Mouse (Mus musculus) megakaryocyte-erythroid progenitor cell, adult 5-6 weeks (primary cell): Measurements from ENCODE around the gene Lrrc29. TPM values are rescaled to one million over a fixed set of nuclear protein-coding genes. Genes with fewer than 3 reads are reported as not detected.
"Not testable (repeated sequence)": the region's sequence is repeated elsewhere in the genome, so short reads cannot be mapped to it uniquely, and the experiment has no call there.

ENCODE experiments used
- ATAC-seq: replicated peaks from 2 replicates; pipeline ENCODE4 v1.8.0; 2016; ENCODE audit warnings: mild to moderate bottlenecking, inconsistent platforms; ENCODE audit not compliant: severe bottlenecking, poor library complexity, low FRiP score, low TSS enrichment
- total RNA-seq, 2 experiments: library from RNA; stranded (forward) in 1 of 2; stranded (reverse) in 1 of 2; fragments of 200-1000, 215-1000 nt in 1 of 2; fragments of >200 nt in 1 of 2; fragmentation: Nextera tagmentation in 1 of 2; gene quantifications; 2 replicates each; pipeline ENCODE4 v1.2.3; 2014 to 2017

The Lrrc29 gene
- total RNA-seq, 2 experiments from 2014 or later = 4.8 to 8.3 TPM

DNA sequence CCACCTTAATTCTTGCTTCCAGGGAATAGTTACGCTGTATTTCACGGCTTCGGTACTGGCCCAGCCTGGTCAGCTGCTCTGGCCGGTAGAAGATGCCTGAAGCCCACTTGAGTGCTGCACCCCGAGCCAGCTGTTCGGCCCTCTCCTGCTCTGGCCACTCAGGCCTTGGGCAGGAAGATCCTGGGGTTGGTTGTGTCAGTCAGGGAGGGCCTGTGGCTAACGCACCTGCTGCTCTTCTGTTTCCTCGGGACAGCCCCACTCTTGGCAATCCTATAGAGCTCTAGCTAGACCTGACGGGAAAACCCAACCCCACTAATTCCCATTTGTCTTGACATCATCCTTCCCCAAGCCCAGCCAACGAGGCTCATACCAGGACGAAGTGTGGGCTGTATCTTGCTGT, 30.8 kb downstream of the Lrrc29 start:
- no peak for ATAC-seq

DNA sequence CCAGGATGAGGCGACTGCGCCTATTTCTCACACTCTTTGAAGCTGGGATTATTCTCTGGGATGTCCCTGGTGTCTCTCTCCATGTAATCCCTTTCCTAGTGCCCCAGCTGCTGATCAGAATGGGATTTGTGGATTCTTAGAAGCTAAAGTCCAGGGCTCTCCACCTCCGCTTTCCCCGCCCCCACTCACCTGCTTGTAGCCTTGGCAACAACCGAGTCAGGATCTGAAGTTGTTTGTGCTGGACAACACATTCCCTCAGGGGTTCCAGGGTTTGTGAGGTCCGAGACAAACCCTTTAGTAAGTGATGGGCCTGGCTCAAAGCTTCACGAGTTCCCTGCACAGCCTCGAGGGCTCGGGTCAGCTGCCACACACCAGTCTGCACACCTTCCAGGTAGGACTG, 31.3 kb downstream of the Lrrc29 start:
- ATAC-seq = no peak

- no peak for ATAC-seq
These were observed 32.7 kb downstream of the Lrrc29 start for GRCm38 (mm10) chr8:105293405-105293804.

DNA sequence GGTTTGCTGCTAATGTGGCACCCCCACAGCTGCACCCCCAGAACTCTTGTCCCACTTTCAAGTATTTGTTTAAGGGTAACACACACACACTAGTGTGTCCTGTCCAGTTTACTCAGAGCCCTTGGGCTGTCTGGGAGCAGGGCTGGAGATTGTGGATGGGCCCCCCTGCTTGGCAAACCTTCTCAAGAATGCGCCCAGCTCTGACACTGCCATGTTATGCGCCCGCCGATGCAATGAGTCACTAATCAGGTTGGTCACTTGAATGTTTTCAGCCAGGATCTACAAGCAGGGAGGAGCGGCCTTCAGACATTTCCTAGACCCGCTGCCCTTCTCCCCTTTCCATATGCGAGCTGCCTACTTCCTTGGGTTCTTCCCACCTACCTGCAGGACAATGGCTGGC, 33.6 kb downstream of the Lrrc29 start:
- no peak for ATAC-seq

DNA sequence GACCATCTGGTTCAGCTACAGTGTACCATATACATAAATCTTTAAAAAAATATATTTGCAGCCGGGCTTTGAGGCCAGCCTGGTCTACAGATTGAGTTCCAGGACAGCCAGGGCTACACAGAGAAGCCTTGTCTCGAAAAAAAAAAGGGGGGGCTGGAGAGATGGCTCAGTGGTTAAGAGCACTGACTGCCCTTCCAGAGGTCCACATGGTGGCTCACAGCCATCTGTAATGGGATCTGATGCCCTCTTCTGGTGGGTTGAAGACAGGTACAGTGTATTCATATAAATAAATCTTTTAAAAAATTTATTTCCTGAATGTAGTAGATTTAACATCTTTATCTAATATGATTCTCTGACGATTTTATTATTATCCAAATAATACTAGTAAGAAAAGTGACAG, 34.3 kb downstream of the Lrrc29 start:
- not testable (repeated sequence) for ATAC-seq

DNA sequence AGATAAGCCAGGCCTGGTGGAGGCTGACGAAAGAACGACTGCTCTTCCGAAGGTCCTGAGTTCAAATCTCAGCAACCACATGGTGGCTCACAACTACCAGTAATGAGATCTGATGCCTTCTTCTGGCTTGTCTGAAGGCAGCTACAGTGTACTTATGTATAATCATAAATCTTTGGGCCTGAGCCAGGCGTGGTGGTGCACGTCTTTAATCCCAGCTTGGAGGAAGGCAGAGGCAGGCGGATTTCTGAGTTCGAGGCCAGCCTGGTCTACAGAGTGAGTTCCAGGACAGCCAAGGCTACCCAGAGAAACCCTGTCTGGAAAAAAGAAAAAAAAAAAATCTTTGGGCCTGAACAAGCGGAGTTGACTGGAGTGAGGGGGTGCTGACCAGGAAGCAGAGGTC, 34.7 kb downstream of the Lrrc29 start:
- not testable (repeated sequence) for ATAC-seq

DNA sequence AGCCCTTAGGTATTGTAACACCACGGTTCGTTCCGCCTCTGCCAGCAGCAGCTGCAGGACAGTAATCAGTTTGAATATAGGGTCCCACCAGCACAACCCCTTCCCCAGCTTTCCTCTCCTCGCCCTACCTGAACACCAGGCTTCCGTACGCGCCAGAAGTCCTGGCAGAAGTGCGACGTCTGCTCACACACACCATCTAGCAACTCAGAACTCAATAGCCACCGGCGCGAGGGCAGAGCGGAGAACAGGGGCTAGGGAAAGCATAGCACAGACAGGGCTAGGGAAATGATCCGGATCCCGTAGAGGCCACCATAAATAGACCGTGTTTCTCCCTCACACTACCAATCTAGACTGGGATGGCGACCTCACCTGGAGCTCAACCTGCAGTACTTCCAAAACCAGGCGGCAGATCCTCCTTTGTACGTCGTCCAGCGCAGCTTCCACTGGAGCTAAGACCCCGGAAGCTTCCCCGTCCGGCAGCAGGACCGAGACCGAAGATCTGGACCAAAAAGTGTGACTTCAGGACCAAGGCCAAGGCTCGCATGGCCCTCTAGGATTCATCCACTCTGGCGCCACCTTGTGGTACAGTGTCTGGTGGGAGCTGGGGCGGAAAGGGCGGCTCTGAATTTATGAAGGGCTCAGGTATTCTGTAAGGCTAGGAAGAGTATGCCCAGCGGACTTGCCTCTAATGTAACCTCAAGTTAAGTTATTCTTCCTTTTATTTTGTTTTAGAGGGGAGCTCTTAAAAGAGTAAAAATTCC, 35.3 kb downstream of the Lrrc29 start:
- ATAC-seq = peak; percentile 42

DNA sequence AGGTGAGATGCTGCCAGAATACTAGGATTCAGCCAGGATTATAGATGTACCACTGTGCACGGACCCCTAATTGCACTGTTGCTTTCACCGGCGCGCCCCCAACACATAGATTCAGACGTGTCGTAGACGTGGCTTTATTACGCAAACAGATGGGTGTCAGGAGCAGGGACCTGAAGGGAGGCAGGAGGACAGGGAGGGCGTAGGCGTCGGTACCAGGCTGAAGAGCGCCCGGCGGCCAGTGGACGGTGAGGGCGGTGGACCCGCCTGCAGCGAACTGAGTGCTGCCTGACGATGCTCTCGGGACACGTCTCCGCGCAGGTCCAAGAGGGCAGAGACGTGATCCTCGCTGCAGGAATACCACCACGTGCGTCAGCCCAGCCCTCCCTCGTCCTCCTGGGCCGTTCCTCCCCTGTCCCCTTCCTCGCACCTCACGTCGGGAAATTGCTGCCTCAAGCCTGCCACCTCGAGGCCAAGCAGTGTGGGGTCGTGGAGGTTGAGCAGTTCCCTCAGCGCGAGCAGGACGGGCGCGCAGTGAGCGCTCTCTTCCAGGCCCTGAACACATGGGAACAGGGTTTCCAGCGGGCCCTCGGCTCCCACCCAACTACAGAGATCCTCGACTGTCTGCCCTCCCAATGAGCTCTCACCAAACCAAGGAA, 36.1 kb downstream of the Lrrc29 start, which contains the start of gene 4931428F04Rik:
Gene 4931428F04Rik, minus strand, starts transcription at position 60 of the 656 bp plus-strand sequence.
- peak; percentile 14 for ATAC-seq

DNA sequence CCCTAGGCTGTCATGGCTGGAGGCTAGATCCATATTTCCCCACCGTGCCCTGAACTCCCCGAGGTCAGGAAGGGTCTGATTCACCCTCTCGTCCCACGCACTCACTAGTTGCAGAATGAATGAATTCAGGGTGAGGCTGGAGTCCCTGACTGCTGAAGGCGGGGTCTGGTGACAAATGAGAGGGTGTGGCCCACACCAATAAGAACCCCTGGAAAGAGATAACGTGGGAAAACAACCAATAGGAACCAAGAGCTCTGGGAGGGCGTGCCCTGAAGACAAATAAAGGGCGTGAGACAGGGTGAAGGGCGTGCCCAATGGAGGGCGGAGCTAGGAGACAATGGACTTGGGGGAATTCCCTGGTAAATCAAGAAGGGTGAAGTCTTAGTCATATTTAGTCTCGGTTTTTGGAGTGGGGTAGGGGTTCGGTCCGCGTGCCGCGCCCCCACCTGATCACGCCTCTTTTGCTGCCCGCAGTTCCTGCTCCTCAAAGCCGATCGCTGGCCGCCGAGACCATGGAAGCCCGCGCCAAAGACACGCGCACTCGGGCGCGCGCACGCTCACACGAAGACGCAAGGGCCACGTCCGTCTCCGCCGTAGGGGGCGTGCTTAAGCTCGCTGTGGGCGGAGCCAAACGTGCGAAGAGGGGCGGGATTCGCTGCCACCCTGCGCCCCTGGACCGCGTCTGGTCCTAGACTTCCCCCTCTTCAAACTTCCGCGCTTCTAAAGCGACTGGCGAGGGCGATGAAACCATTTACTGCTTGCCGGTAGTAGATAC, 36.9 kb downstream of the Lrrc29 start:
- ATAC-seq = peak; percentile 88

DNA sequence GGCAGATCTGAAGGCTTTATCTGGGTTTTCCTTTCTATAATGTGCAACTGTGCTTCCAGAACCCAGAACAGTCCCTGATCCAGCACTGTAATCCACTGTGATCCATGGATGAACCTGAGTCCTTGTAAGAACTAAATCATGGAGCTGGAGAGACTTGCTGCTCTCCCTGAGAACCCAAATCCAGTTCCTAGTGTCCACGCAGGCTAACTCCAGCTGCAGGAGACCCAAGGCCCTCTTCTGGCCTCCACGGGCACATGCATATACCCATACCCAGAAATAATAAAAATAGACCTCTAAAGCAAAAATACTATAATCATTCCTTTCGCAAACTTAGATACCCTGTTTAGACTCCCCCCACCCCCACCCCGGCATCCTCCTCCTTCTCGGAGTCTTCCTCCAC, 37.8 kb downstream of the Lrrc29 start:
- ATAC-seq = no peak

DNA sequence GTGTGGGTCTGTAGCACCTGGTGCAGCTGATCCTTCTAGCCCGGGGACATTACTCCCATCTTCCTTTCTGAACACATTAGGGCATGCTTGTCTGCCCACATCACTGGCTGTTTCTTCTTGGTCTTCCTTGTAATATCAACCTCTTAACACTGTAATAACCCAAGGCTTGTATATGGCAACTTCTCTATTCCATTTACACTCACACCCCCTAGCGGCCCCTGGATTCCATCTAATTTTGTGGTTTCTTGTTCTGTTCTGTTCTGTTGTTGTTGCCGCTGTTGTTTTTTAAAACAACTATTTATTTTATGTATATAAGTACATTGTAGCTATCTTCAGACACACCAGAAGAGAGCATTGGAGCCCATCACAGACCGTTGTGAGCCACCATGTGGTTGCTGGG, 39.2 kb downstream of the Lrrc29 start:
- no peak for ATAC-seq

DNA sequence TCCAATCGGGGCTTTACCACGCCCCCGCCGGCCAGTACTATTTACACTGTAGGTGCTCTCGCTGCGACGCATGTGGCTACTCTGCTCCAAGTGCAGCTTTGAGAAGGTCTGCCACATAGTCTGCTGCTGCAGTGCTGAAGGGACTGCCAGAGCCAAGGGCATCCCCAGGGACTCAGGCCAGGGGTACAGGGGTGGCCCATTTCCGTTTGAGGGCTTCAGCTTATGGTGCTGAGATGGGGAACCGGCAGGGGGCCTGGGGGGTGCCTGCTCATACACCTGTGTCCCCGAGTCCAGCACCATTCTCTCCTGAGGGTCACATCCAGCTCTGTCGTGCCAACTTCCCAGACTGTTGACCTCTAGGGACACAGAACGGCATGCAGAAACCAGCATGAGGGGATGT, 40.6 kb downstream of the Lrrc29 start:
- no peak for ATAC-seq

DNA sequence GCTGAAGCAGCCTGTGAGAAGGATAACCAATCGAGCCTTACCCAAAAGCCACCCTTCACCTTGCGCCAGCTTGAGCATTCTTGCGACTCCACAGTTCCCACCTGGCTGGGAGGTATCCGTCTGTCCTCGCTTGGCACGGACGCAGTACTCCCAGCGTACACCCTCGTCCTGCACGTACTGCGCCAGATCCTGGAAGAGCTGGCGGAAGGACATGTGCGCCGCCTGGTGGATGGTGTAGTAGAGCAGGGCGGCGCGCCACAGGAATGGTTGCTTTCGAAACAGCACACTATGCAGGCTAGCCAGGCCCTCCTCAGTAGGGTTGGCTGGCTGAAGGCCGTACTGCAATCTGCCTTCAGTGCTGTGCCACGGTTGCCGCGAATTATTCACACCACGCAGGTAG, 43.0 kb downstream of the Lrrc29 start:
- peak; percentile 35 for ATAC-seq

DNA sequence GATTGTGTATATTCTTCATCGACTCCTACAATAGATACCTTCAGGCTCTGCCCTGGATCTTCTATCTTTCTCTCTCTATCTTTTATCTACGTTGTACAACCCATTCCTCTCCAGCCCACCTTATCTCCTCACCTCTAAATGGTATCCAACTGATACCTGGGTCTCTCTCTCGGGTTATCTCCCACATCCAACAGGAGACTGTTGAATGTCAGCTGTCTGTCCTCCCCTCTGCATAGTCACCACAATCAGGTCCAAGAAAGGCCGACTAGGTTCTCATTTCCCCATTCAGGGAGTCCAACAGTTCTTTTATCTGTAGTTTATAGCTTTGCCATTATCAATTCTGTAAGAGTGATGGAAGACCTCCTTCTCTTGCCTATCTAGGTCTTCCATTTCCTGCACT, 43.8 kb downstream of the Lrrc29 start:
- ATAC-seq = no peak

GRCm38 (mm10) chr8:105281821-105282220, 44.3 kb downstream of the Lrrc29 start:
- ATAC-seq = no peak

DNA sequence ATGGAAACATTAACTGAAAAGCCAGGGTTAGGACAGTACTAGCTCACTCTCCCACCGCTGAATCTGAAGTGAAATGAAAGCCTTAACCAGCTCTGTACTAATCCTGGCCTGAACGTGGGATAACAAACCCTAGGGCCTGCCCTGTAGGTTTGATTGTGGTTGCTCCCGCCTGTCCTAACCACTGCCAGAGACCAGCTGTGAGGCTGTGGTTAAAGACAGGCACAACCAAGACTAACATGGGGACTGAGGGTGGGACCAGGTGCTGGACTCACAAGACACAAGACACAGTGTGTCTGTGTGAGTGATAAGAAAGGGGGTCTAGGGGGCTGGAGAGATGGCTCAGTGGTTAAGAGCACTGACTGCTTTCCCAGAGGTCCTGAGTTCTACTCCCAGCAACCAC, 45.5 kb downstream of the Lrrc29 start:
- no peak for ATAC-seq

GRCm38 (mm10) chr8:105278911-105279334, 47.2 kb downstream of the Lrrc29 start:
- ATAC-seq = peak; percentile 83

- ATAC-seq = peak; percentile 58
These were observed 49.6 kb downstream of the Lrrc29 start for GRCm38 (mm10) chr8:105276292-105277120.

DNA sequence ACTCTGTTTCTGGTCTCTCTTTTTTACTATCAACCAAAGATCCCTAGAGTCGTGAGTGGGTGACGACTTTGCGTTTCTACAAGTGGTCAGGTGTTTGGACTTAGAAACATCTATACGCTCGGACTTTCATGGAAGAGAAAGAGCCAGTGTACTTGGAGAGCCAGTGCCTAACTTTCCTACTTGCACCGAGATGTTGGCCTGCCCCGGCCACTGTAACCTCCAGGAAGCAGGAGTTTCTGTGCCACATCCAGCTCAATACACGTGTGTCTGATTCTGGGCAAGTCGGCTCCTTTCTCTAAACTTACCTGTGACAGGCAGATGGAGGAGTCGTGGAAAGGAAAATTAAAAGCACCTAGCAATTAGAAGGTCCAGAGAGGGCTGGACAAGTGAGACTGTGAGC, 50.2 kb downstream of the Lrrc29 start, which contains the start of gene Nol3:
Gene Nol3, plus strand, starts transcription at position 301 of the 400 bp plus-strand sequence.
- ATAC-seq = no peak
